ENCODE assay signal across 8 mouse cellular contexts in the genomic region with DNA sequence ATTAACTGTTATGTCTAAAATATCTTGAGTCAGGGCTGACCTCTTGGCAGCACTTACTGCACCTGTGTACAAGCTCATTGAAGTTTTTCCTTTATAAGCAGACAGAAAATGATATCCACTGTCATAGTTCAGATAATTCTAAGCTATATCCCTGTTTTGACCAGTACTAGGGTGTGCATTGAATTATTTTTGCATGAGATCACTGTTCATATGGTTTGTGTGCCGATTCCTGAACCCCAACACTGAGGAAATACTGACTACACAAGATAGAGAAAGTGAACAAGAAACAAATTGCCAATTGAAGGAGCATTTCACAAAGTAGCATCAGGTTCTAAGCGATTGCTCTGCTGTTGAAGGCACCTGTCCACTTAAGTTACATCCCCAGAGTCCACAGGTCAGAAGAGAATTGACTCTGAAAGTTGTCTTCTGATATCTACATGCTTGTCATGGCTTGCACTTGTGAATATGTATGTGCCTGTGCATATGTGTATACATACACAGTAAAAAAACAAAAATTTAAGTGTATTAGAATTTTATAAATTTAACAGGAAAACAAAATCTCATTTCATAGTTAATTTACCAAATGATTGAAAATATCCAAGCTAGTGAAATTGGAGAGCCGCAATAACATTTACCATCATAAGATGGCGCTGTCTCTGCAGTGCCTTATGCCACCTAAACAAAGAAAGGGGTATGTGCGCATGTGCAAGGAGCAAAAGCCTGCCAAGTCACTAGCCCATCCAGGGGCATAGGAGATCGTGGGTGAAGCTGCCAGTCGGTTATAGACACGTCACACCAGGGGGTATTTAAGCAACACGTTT. TPM values are rescaled to one million over a fixed set of nuclear protein-coding genes. Genes with fewer than 3 reads are reported as not detected.
DNase-seq lines count a peak whose midpoint lies in the region; ATAC-seq and TF ChIP-seq lines count a peak whose summit lies in the region.

No protein-coding gene starts in this region.

- no peaks in the 10 kb centered on the region for H3K27me3 ChIP-seq in cerebellum, adult 2 months (ENCODE audit: control insufficient read depth, insufficient read depth, low read length)
- H3K27me3 ChIP-seq in forebrain, embryonic 12.5 days, result no peaks in the 10 kb centered on the region
- no peaks in the 10 kb centered on the region for H3K27me3 ChIP-seq in intestine, embryonic 15.5 days (replicated peaks)
- H3K27me3 ChIP-seq in midbrain, embryonic 10.5 days (ENCODE audit: low read depth, poor library complexity, severe bottlenecking), result no peaks in the 10 kb centered on the region
- no peaks in the 10 kb centered on the region for H3K27me3 ChIP-seq in stomach, postnatal 0 days (ENCODE audit: control insufficient read depth, insufficient read depth, low read length)

- no peak for ATAC-seq in cerebellum, adult (ENCODE audit: insufficient number of reproducible peaks, low FRiP score, low TSS enrichment)
- peak; percentile 90 for ATAC-seq in forebrain, embryonic 12.5 days (ENCODE audit: low FRiP score)
- peak; percentile 72 for ATAC-seq in intestine, embryonic 15.5 days
- no peak for ATAC-seq in stomach, postnatal 0 days (ENCODE audit: low FRiP score, low TSS enrichment)

- intact Hi-C loops in left cerebral cortex, postnatal 4 days (cut with DNase I), result no loop called here

- peak overlapping the region; percentile 40 for H3K4me3 ChIP-seq in cerebellum, adult 2 months (replicated peaks; ENCODE audit: insufficient read depth, low read depth, low read length)
- peak overlapping the region; percentile 28 for H3K4me3 ChIP-seq in forebrain, embryonic 12.5 days (replicated peaks)
- peak overlapping the region; percentile 19; the same call in 1 of the 2 replicates for H3K4me3 ChIP-seq in intestine, embryonic 15.5 days (replicated peaks)
- H3K4me3 ChIP-seq in midbrain, embryonic 10.5 days, result peak overlapping the region; percentile 42
- no peak overlapping the region for H3K4me3 ChIP-seq in stomach, postnatal 0 days (ENCODE audit: low read depth, low read length)

- H3K36me3 ChIP-seq in forebrain, embryonic 12.5 days (replicated peaks), result no peaks in the 10 kb centered on the region
- H3K36me3 ChIP-seq in intestine, embryonic 15.5 days, result no peaks in the 10 kb centered on the region
- H3K36me3 ChIP-seq in midbrain, embryonic 10.5 days, result no peaks in the 10 kb centered on the region
- H3K36me3 ChIP-seq in stomach, postnatal 0 days (ENCODE audit: control insufficient read depth, insufficient read depth, low read length), result no peaks in the 10 kb centered on the region

- H3K4me1 ChIP-seq in cerebellum, adult 2 months (ENCODE audit: control insufficient read depth, insufficient read depth, low read length), result no peaks in the 10 kb centered on the region; the same call in 1 of the 2 replicates
- no peaks in the 10 kb centered on the region for H3K4me1 ChIP-seq in forebrain, embryonic 12.5 days
- no peaks in the 10 kb centered on the region for H3K4me1 ChIP-seq in intestine, embryonic 15.5 days (replicated peaks)
- no peaks in the 10 kb centered on the region for H3K4me1 ChIP-seq in midbrain, embryonic 10.5 days
- no peaks in the 10 kb centered on the region for H3K4me1 ChIP-seq in stomach, postnatal 0 days (replicated peaks; ENCODE audit: control insufficient read depth, insufficient read depth)

- peak; percentile 12 to 27 for DNase-seq in cerebellum, adult 2 months
- peak; percentile 58 for DNase-seq in adipocyte (ENCODE audit: low spot score)
- DNase-seq in left cerebral cortex, postnatal 4 days, result peak; percentile 64
- peak; percentile 74 for DNase-seq in midbrain, embryonic 10.5 days (ENCODE audit: low spot score)
- DNase-seq in stomach, postnatal 0 days (ENCODE audit: low spot score), result peak; percentile 61

- WGBS in cerebellum, adult 2 months, result 21% methylated on average over 9 of the region's 9 CpGs
- 18% methylated on average over 9 of the region's 9 CpGs for WGBS in forebrain, embryonic 12.5 days
- 27% methylated on average over 9 of the region's 9 CpGs for WGBS in intestine, embryonic 15.5 days
- 19% methylated on average over 9 of the region's 9 CpGs for WGBS in midbrain, embryonic 10.5 days
- 24% methylated on average over 9 of the region's 9 CpGs for WGBS in stomach, postnatal 0 days

- H3K9ac ChIP-seq in forebrain, embryonic 12.5 days, result 0 out of 2 replicates have a peak overlapping the region, but pooled peaks have one; percentile 25
- no peak overlapping the region for H3K9ac ChIP-seq in intestine, embryonic 15.5 days
- no peak overlapping the region for H3K9ac ChIP-seq in stomach, postnatal 0 days (ENCODE audit: low read length)

- TF ChIP-seq CTCF in cerebellum, adult 2 months (IDR thresholded peaks at IDR 0.05; ENCODE audit: borderline replicate concordance, insufficient read depth, low read depth, low read length), result 0 out of 2 replicates have a peak, but pooled peaks have one; percentile 20
- TF ChIP-seq CTCF in stomach, postnatal 0 days (IDR thresholded peaks at IDR 0.05; ENCODE audit: low read depth), result peak; percentile 73

- no peak for TF ChIP-seq EP300 in stomach, postnatal 0 days (optimal IDR thresholded peaks at IDR 0.05)

- H3K4me2 ChIP-seq in forebrain, embryonic 12.5 days, result peak overlapping the region; percentile 46
- H3K4me2 ChIP-seq in intestine, embryonic 15.5 days (replicated peaks), result peak overlapping the region; percentile 45
- no peak overlapping the region for H3K4me2 ChIP-seq in stomach, postnatal 0 days (replicated peaks; ENCODE audit: low read depth)

- H3K9me3 ChIP-seq in forebrain, embryonic 12.5 days, result no peaks in the 10 kb centered on the region
- H3K9me3 ChIP-seq in intestine, embryonic 15.5 days, result no peaks in the 10 kb centered on the region
- H3K9me3 ChIP-seq in midbrain, embryonic 10.5 days (replicated peaks), result no peaks in the 10 kb centered on the region
- H3K9me3 ChIP-seq in stomach, postnatal 0 days (ENCODE audit: control insufficient read depth, low read length), result no peaks in the 10 kb centered on the region

- no peak overlapping the region for H3K27ac ChIP-seq in cerebellum, adult 2 months (ENCODE audit: insufficient read depth, low read length)
- no peak overlapping the region for H3K27ac ChIP-seq in forebrain, embryonic 12.5 days
- H3K27ac ChIP-seq in intestine, embryonic 15.5 days, result no peak overlapping the region
- H3K27ac ChIP-seq in midbrain, embryonic 10.5 days (replicated peaks), result peak overlapping the region; percentile 73
- no peak overlapping the region for H3K27ac ChIP-seq in stomach, postnatal 0 days (replicated peaks)

- no peak for TF ChIP-seq POLR2A in cerebellum, adult 2 months (IDR thresholded peaks at IDR 0.05; ENCODE audit: borderline replicate concordance, insufficient read depth, low read length)

RNA-seq across cellular contexts. Expression of a gene that starts 21.9 kb away (rescaled TPM):
- not detected in 2 replicates for polyA plus RNA-seq in cerebellum, adult 2 months (2012; rRNA removed)
- polyA plus RNA-seq in forebrain, embryonic 12.5 days (2016; fragmentation: Nextera tagmentation; extraction: Ambion mirVana), result not detected in 2 replicates
- polyA plus RNA-seq in intestine, embryonic 15.5 days (2015; fragmentation: Nextera tagmentation; extraction: Ambion mirVana), result not detected in 2 replicates
- not detected for total RNA-seq in left cerebral cortex, postnatal 4 days (2021)
- polyA plus RNA-seq in midbrain, embryonic 10.5 days (2016; fragmentation: Nextera tagmentation; extraction: Ambion mirVana), result not detected in 2 replicates
- polyA plus RNA-seq in stomach, postnatal 0 days (2015; fragmentation: Nextera tagmentation; extraction: Ambion mirVana), result not detected in 2 replicates

RNA-seq across cellular contexts. Expression of a gene that starts 25.2 kb away (rescaled TPM):
- 0.13 and 0.18 TPM in 2 replicates for polyA plus RNA-seq in cerebellum, adult 2 months (2012; rRNA removed)
- polyA plus RNA-seq in forebrain, embryonic 12.5 days (2016; fragmentation: Nextera tagmentation; extraction: Ambion mirVana), result 0.19 and 0.36 TPM in 2 replicates
- 0.13 and 0.18 TPM in 2 replicates for polyA plus RNA-seq in intestine, embryonic 15.5 days (2015; fragmentation: Nextera tagmentation; extraction: Ambion mirVana)
- 1 to 10 TPM in 1 of 2 experiments, under 1 TPM in 1; 0.48 to 1.0 TPM for total RNA-seq in left cerebral cortex, postnatal 4 days (2021)
- 0.30 and 0.31 TPM in 2 replicates for polyA plus RNA-seq in midbrain, embryonic 10.5 days (2016; fragmentation: Nextera tagmentation; extraction: Ambion mirVana)
- 0.04 and 0.16 TPM in 2 replicates for polyA plus RNA-seq in stomach, postnatal 0 days (2015; fragmentation: Nextera tagmentation; extraction: Ambion mirVana)

RNA-seq across cellular contexts. Expression of a gene that starts 55.1 kb away (rescaled TPM):
- not detected in 2 replicates for polyA plus RNA-seq in cerebellum, adult 2 months (2012; rRNA removed)
- not detected in 2 replicates for polyA plus RNA-seq in forebrain, embryonic 12.5 days (2016; fragmentation: Nextera tagmentation; extraction: Ambion mirVana)
- polyA plus RNA-seq in intestine, embryonic 15.5 days (2015; fragmentation: Nextera tagmentation; extraction: Ambion mirVana), result not detected in 2 replicates
- not detected for total RNA-seq in left cerebral cortex, postnatal 4 days (2021)
- not detected in 2 replicates for polyA plus RNA-seq in midbrain, embryonic 10.5 days (2016; fragmentation: Nextera tagmentation; extraction: Ambion mirVana)
- polyA plus RNA-seq in stomach, postnatal 0 days (2015; fragmentation: Nextera tagmentation; extraction: Ambion mirVana), result 0.06 TPM in 1 of 2 replicates, not detected in the other

Comparison
In these comparisons a context has a peak if more than half of its experiments do, and no peak if none do; other contexts are left out.
1. DNase-seq: peak in every context shown above with its lines; median percentile 74 in midbrain, embryonic 10.5 days; 64 in left cerebral cortex, postnatal 4 days; 61 in stomach, postnatal 0 days; 58 in adipocyte; 20 in cerebellum, adult 2 months.
2. ATAC-seq: peak in forebrain, embryonic 12.5 days (single experiment) and intestine, embryonic 15.5 days (single experiment); none in cerebellum, adult (single experiment) and stomach, postnatal 0 days (single experiment).